Mouse (Mus musculus) CD4-positive, CD25-positive, alpha-beta regulatory T cell, adult 9 weeks (primary cell): ENCODE results near the gene Il6. TPM values are rescaled to one million over a fixed set of nuclear protein-coding genes. Genes with fewer than 3 reads are reported as not detected.

Experiments
- polyA plus RNA-seq: library from polyadenylated mRNA; unstranded; fragments of 100-300 nt; shearing (Covaris generic); gene quantifications from one replicate; pipeline ENCODE4 v1.2.1, GENCODE M21; 2017

The Il6 gene
- not detected for polyA plus RNA-seq

GRCm38 (mm10) chr5:30012726-30013503, at the start of gene Il6:
Gene Il6 (plus strand): TSS chr5:30013114.

Other genes starting within 250 kb of the Il6 start
- gene Tyms, start 60.5 kb downstream of the Il6 start, polyA plus RNA-seq = 41.9 TPM
- not detected for gene Garem2, start 92.0 kb downstream of the Il6 start, polyA plus RNA-seq
- not detected for gene 3110082J24Rik, start 93.0 kb downstream of the Il6 start, polyA plus RNA-seq
- 120 TPM for gene Hadha, start 142.0 kb downstream of the Il6 start, polyA plus RNA-seq
- 226 TPM for gene Hadhb, start 142.1 kb downstream of the Il6 start, polyA plus RNA-seq
- gene Adgrf3, start 192.6 kb downstream of the Il6 start, polyA plus RNA-seq = not detected
- gene Selenoi, start 219.5 kb downstream of the Il6 start, polyA plus RNA-seq = 20.6 TPM